Mouse (Mus musculus): ENCODE measurements around the gene Clec2l. TPM values are rescaled to one million over a fixed set of nuclear protein-coding genes. Genes with fewer than 3 reads are reported as not detected.

Clec2l gene
- polyA plus RNA-seq, 1 experiment from 2014 or later = 3.3 TPM

- H3K27me3 ChIP-seq (replicated peaks; ENCODE audit: control insufficient read depth, insufficient read depth, low read length) = no peaks in the 10 kb centered on the region
- H3K4me3 ChIP-seq (ENCODE audit: low read depth, low read length) = no peak overlapping the region
- no peak overlapping the region for H3K27ac ChIP-seq (replicated peaks; ENCODE audit: low read depth, low read length)
- no peak overlapping the region for H3K4me2 ChIP-seq (ENCODE audit: low read depth, low read length)
- WGBS = 86% methylated on average over 9 of the region's 9 CpGs
- H3K9me3 ChIP-seq (ENCODE audit: control insufficient read depth, low read length) = no peaks in the 10 kb centered on the region
- H3K4me1 ChIP-seq (ENCODE audit: control insufficient read depth, insufficient read depth, low read length) = no peaks in the 10 kb centered on the region
- H3K36me3 ChIP-seq (ENCODE audit: control insufficient read depth, insufficient read depth, low read length) = peaks cover 57% of the 10 kb centered on the region
- ATAC-seq (ENCODE audit: low read depth) (no peak), DNase-seq (ENCODE audit: low spot score) (no peak)
- no peak overlapping the region for H3K9ac ChIP-seq (ENCODE audit: low read depth, low read length)
Measured at GRCm38 (mm10) chr6:38696570-38696969, 33.7 kb downstream of the Clec2l start.

GRCm38 (mm10) chr6:38698233-38698889 is 35.5 kb downstream of the Clec2l start:
- Histone ChIP-seq H3K27me3 (replicated peaks; ENCODE audit: control insufficient read depth, insufficient read depth, low read length) (no peaks in the 10 kb centered on the region), H3K27ac (replicated peaks; ENCODE audit: low read depth, low read length) (no peak overlapping the region), H3K4me2 (ENCODE audit: low read depth, low read length) (no peak overlapping the region), H3K4me3 (ENCODE audit: low read depth, low read length) (no peak overlapping the region), H3K9me3 (ENCODE audit: control insufficient read depth, low read length) (no peaks in the 10 kb centered on the region), H3K9ac (ENCODE audit: low read depth, low read length) (no peak overlapping the region), H3K4me1 (ENCODE audit: control insufficient read depth, insufficient read depth, low read length) (no peaks in the 10 kb centered on the region), H3K36me3 (ENCODE audit: control insufficient read depth, insufficient read depth, low read length) (peaks cover 75% of the 10 kb centered on the region)
- WGBS = 95% methylated on average over 17 of the region's 18 CpGs
- ATAC-seq (ENCODE audit: low read depth) (peak; percentile 35; the same call in 1 of the 2 replicates), DNase-seq (ENCODE audit: low spot score) (no peak)

GRCm38 (mm10) chr6:38701421-38701820 is 38.6 kb downstream of the Clec2l start:
- H3K4me2 ChIP-seq (ENCODE audit: low read depth, low read length) = no peak overlapping the region
- peaks cover 71% of the 10 kb centered on the region for H3K36me3 ChIP-seq (ENCODE audit: control insufficient read depth, insufficient read depth, low read length)
- 65% methylated on average over 2 of the region's 2 CpGs for WGBS
- DNase-seq (ENCODE audit: low spot score) (no peak), ATAC-seq (ENCODE audit: low read depth) (no peak)
- H3K4me3 ChIP-seq (ENCODE audit: low read depth, low read length) = no peak overlapping the region
- H3K27ac ChIP-seq (replicated peaks; ENCODE audit: low read depth, low read length) = no peak overlapping the region
- no peak overlapping the region for H3K9ac ChIP-seq (ENCODE audit: low read depth, low read length)
- H3K27me3 ChIP-seq (replicated peaks; ENCODE audit: control insufficient read depth, insufficient read depth, low read length) = no peaks in the 10 kb centered on the region
- H3K4me1 ChIP-seq (ENCODE audit: control insufficient read depth, insufficient read depth, low read length) = no peaks in the 10 kb centered on the region
- H3K9me3 ChIP-seq (ENCODE audit: control insufficient read depth, low read length) = no peaks in the 10 kb centered on the region

- peaks cover 76% of the 10 kb centered on the region for H3K36me3 ChIP-seq (ENCODE audit: control insufficient read depth, insufficient read depth, low read length)
Measured at GRCm38 (mm10) chr6:38702810-38703399, 40.0 kb downstream of the Clec2l start.

GRCm38 (mm10) chr6:38703526-38703925 is 40.7 kb downstream of the Clec2l start:
- Histone ChIP-seq H3K36me3 (ENCODE audit: control insufficient read depth, insufficient read depth, low read length) (peaks cover 71% of the 10 kb centered on the region), H3K27ac (replicated peaks; ENCODE audit: low read depth, low read length) (no peak overlapping the region), H3K4me2 (ENCODE audit: low read depth, low read length) (no peak overlapping the region), H3K27me3 (replicated peaks; ENCODE audit: control insufficient read depth, insufficient read depth, low read length) (no peaks in the 10 kb centered on the region), H3K4me1 (ENCODE audit: control insufficient read depth, insufficient read depth, low read length) (no peaks in the 10 kb centered on the region), H3K9me3 (ENCODE audit: control insufficient read depth, low read length) (no peaks in the 10 kb centered on the region), H3K4me3 (ENCODE audit: low read depth, low read length) (no peak overlapping the region), H3K9ac (ENCODE audit: low read depth, low read length) (no peak overlapping the region)
- 89% methylated on average over 6 of the region's 6 CpGs for whole genome bisulfite sequencing
- DNase-seq (ENCODE audit: low spot score) (no peak), ATAC-seq (ENCODE audit: low read depth) (no peak)

More at GRCm38 (mm10) chr6:38702810-38703399, 40.0 kb downstream of the Clec2l start:
- 13% methylated on average over 6 of the region's 6 CpGs for WGBS
- Histone ChIP-seq H3K27me3 (replicated peaks; ENCODE audit: control insufficient read depth, insufficient read depth, low read length) (no peaks in the 10 kb centered on the region), H3K4me1 (ENCODE audit: control insufficient read depth, insufficient read depth, low read length) (no peaks in the 10 kb centered on the region), H3K9me3 (ENCODE audit: control insufficient read depth, low read length) (no peaks in the 10 kb centered on the region), H3K27ac (replicated peaks; ENCODE audit: low read depth, low read length) (no peak overlapping the region), H3K4me3 (ENCODE audit: low read depth, low read length) (no peak overlapping the region), H3K4me2 (ENCODE audit: low read depth, low read length) (no peak overlapping the region), H3K9ac (ENCODE audit: low read depth, low read length) (no peak overlapping the region)
- DNase-seq (ENCODE audit: low spot score) = no peak
- ATAC-seq (ENCODE audit: low read depth) = no peak

- peaks cover 65% of the 10 kb centered on the region for H3K36me3 ChIP-seq (ENCODE audit: control insufficient read depth, insufficient read depth, low read length)
- no peak for DNase-seq (ENCODE audit: low spot score)
- H3K4me1 ChIP-seq (ENCODE audit: control insufficient read depth, insufficient read depth, low read length) = no peaks in the 10 kb centered on the region
- ATAC-seq (ENCODE audit: low read depth) = no peak
- 78% methylated on average over 7 of the region's 7 CpGs for WGBS
- H3K9me3 ChIP-seq (ENCODE audit: control insufficient read depth, low read length) = no peaks in the 10 kb centered on the region
- H3K27me3 ChIP-seq (replicated peaks; ENCODE audit: control insufficient read depth, insufficient read depth, low read length) = no peaks in the 10 kb centered on the region
- no peak overlapping the region for H3K27ac ChIP-seq (replicated peaks; ENCODE audit: low read depth, low read length)
- H3K4me3 ChIP-seq (ENCODE audit: low read depth, low read length) = no peak overlapping the region
- no peak overlapping the region for H3K4me2 ChIP-seq (ENCODE audit: low read depth, low read length)
- no peak overlapping the region for H3K9ac ChIP-seq (ENCODE audit: low read depth, low read length)
Measured at GRCm38 (mm10) chr6:38704264-38704984, 41.6 kb downstream of the Clec2l start.

GRCm38 (mm10) chr6:38710449-38710848 is 47.6 kb downstream of the Clec2l start:
- peaks cover 66% of the 10 kb centered on the region for H3K36me3 ChIP-seq (ENCODE audit: control insufficient read depth, insufficient read depth, low read length)
- H3K9ac ChIP-seq (ENCODE audit: low read depth, low read length) = no peak overlapping the region
- ATAC-seq (ENCODE audit: low read depth) (no peak), DNase-seq (ENCODE audit: low spot score) (no peak)
- H3K27me3 ChIP-seq (replicated peaks; ENCODE audit: control insufficient read depth, insufficient read depth, low read length) = no peaks in the 10 kb centered on the region
- no peaks in the 10 kb centered on the region for H3K9me3 ChIP-seq (ENCODE audit: control insufficient read depth, low read length)
- no peak overlapping the region for H3K27ac ChIP-seq (replicated peaks; ENCODE audit: low read depth, low read length)
- no peaks in the 10 kb centered on the region for H3K4me1 ChIP-seq (ENCODE audit: control insufficient read depth, insufficient read depth, low read length)
- H3K4me3 ChIP-seq (ENCODE audit: low read depth, low read length) = no peak overlapping the region
- H3K4me2 ChIP-seq (ENCODE audit: low read depth, low read length) = no peak overlapping the region
- 77% methylated on average over 3 of the region's 3 CpGs for WGBS

GRCm38 (mm10) chr6:38713957-38714898 is 51.4 kb downstream of the Clec2l start:
- H3K36me3 ChIP-seq (ENCODE audit: control insufficient read depth, insufficient read depth, low read length) = peaks cover 75% of the 10 kb centered on the region
- ATAC-seq (ENCODE audit: low read depth) (no peak), DNase-seq (ENCODE audit: low spot score) (no peak)
- no peak overlapping the region for H3K4me2 ChIP-seq (ENCODE audit: low read depth, low read length)
- no peak overlapping the region for H3K9ac ChIP-seq (ENCODE audit: low read depth, low read length)
- no peaks in the 10 kb centered on the region for H3K27me3 ChIP-seq (replicated peaks; ENCODE audit: control insufficient read depth, insufficient read depth, low read length)
- no peaks in the 10 kb centered on the region for H3K4me1 ChIP-seq (ENCODE audit: control insufficient read depth, insufficient read depth, low read length)
- no peak overlapping the region for H3K4me3 ChIP-seq (ENCODE audit: low read depth, low read length)
- H3K9me3 ChIP-seq (ENCODE audit: control insufficient read depth, low read length) = no peaks in the 10 kb centered on the region
- no peak overlapping the region for H3K27ac ChIP-seq (replicated peaks; ENCODE audit: low read depth, low read length)
- 80% methylated on average over 19 of the region's 19 CpGs for whole genome bisulfite sequencing
